Mouse (Mus musculus) liver, embryonic 11.5 days (tissue): ENCODE measurements at regions not wholly inside any gene's neighbourhood (a gene's known extent, or its start where the extent isn't known, plus 50 kb on each side); places are given as distances from the start of the nearest gene placed in this dataset.

Experiments used
- ATAC-seq: fragments of 200-750 bp; cut with Nextera tagmentation; replicated peaks from 2 replicates; pipeline ENCODE4 v1.8.0; 2017; ENCODE audit warnings: moderate number of reproducible peaks, mild to moderate bottlenecking, moderate TSS enrichment, moderate library complexity; ENCODE audit not compliant: low FRiP score
- DNase-seq: peaks from one replicate; pipeline ENCODE4 v3.0.0-alpha.2; 2017; ENCODE audit warnings: low spot score
- H3K27ac ChIP-seq: fragments of 300-500 bp; sonication (generic); 2 replicates; pipeline ENCODE4 v1.5.1; 2014; ENCODE audit warnings: mild to moderate bottlenecking, low read depth, low read length, control low read depth
- H3K27me3 ChIP-seq: fragments of 300-500 bp; sonication (generic); replicated peaks from 2 replicates; pipeline ENCODE4 v1.6.1; 2014; ENCODE audit warnings: low read length, mixed read lengths; ENCODE audit not compliant: control insufficient read depth, insufficient read depth
- H3K36me3 ChIP-seq: fragments of 300-500 bp; sonication (generic); 2 replicates; pipeline ENCODE4 v1.6.1; 2014; ENCODE audit warnings: mild to moderate bottlenecking, low read length, moderate library complexity, mixed read lengths; ENCODE audit not compliant: control insufficient read depth, insufficient read depth
- H3K4me1 ChIP-seq: fragments of 300-500 bp; sonication (generic); replicated peaks from 2 replicates; pipeline ENCODE4 v1.6.1; 2014; ENCODE audit warnings: low read length, mixed read lengths; ENCODE audit not compliant: control insufficient read depth, insufficient read depth
- H3K4me2 ChIP-seq: fragments of 300-500 bp; sonication (generic); 2 replicates; pipeline ENCODE4 v1.6.1; 2014; ENCODE audit warnings: mild to moderate bottlenecking, control low read depth, moderate library complexity
- H3K4me3 ChIP-seq: fragments of 300-500 bp; sonication (generic); 2 replicates; pipeline ENCODE4 v1.5.1; 2014; ENCODE audit warnings: low read depth, low read length, control low read depth
- H3K9ac ChIP-seq: fragments of 300-500 bp; sonication (generic); 2 replicates; pipeline ENCODE4 v1.6.1; 2014; ENCODE audit warnings: low read depth, low read length, control low read depth
- H3K9me3 ChIP-seq: fragments of 300-500 bp; sonication (generic); 2 replicates; pipeline ENCODE4 v1.6.1; 2016; ENCODE audit warnings: low read length, inconsistent platforms, mixed read lengths; ENCODE audit not compliant: control insufficient read depth
- WGBS: fragments of 180-500 bp; shearing (Covaris S2); extraction: QIAGEN DNeasy Blood & Tissue Kit; methylation state at CpG from one replicate; pipeline ENCODE4 v1.1.7; 2014; 5-methylcytosine and 5-hydroxymethylcytosine counted together

- Histone ChIP-seq H3K36me3 (no peaks in the 10 kb centered on the region), H3K9me3 (no peaks in the 10 kb centered on the region), H3K27me3 (no peaks in the 10 kb centered on the region), H3K9ac (no peak overlapping the region), H3K4me2 (no peak overlapping the region), H3K4me1 (no peaks in the 10 kb centered on the region), H3K27ac (no peak overlapping the region), H3K4me3 (no peak overlapping the region)
- ATAC-seq, result no peak
- 74% methylated on average over 1 of the region's 1 CpGs for WGBS
- no peak for DNase-seq
Measured at GRCm38 (mm10) chr19:59846807-59847206, 96.6 kb downstream of the Rab11fip2 start.

- Histone ChIP-seq H3K27me3 (no peaks in the 10 kb centered on the region), H3K4me2 (no peak overlapping the region), H3K27ac (no peak overlapping the region), H3K9ac (no peak overlapping the region), H3K4me1 (no peaks in the 10 kb centered on the region), H3K36me3 (no peaks in the 10 kb centered on the region), H3K9me3 (no peaks in the 10 kb centered on the region), H3K4me3 (no peak overlapping the region)
- ATAC-seq (no peak), DNase-seq (no peak)
- WGBS, result 59% methylated on average over 5 of the region's 5 CpGs
Measured at GRCm38 (mm10) chr19:59850696-59851095, 92.8 kb downstream of the Rab11fip2 start.

GRCm38 (mm10) chr19:59852011-59852738 is 91.3 kb downstream of the Rab11fip2 start:
- no peak overlapping the region for H3K27ac ChIP-seq
- no peak overlapping the region for H3K4me2 ChIP-seq
- no peaks in the 10 kb centered on the region for H3K36me3 ChIP-seq
- no peak for DNase-seq
- no peak for ATAC-seq
- H3K4me3 ChIP-seq, result no peak overlapping the region
- no peak overlapping the region for H3K9ac ChIP-seq
- no peaks in the 10 kb centered on the region for H3K9me3 ChIP-seq
- WGBS, result 53% methylated on average over 1 of the region's 1 CpGs
- H3K27me3 ChIP-seq, result no peaks in the 10 kb centered on the region
- H3K4me1 ChIP-seq, result no peaks in the 10 kb centered on the region
